Mouse (Mus musculus) thymus, adult 2 months (tissue): ENCODE results near the gene Fads1. TPM values are rescaled to one million over a fixed set of nuclear protein-coding genes. Genes with fewer than 3 reads are reported as not detected.

Experiments used
- DNase-seq: peaks from one replicate; pipeline ENCODE4 v3.0.0; 2021
- H3K27ac ChIP-seq: fragments of 200-500 bp; 2 replicates; pipeline ENCODE4 v1.5.1; 2012; ENCODE audit warnings: low read length, control low read depth; ENCODE audit not compliant: control insufficient read depth, insufficient read depth
- H3K27me3 ChIP-seq: fragments of 200-500 bp; 2 replicates; pipeline ENCODE4 v1.6.1; 2012; ENCODE audit warnings: mild to moderate bottlenecking, low read length, moderate library complexity, mixed read lengths; ENCODE audit not compliant: control insufficient read depth, insufficient read depth
- H3K36me3 ChIP-seq: fragments of 200-500 bp; 2 replicates; pipeline ENCODE4 v1.6.1; 2012; ENCODE audit warnings: mild to moderate bottlenecking, low read length, moderate library complexity; ENCODE audit not compliant: control insufficient read depth, insufficient read depth
- H3K4me1 ChIP-seq: fragments of 200-500 bp; replicated peaks from 2 replicates; pipeline ENCODE4 v1.6.1; 2012; ENCODE audit warnings: low read length; ENCODE audit not compliant: control insufficient read depth, insufficient read depth
- H3K4me3 ChIP-seq: fragments of 200-500 bp; 2 replicates; pipeline ENCODE4 v1.5.1; 2012; ENCODE audit warnings: mild to moderate bottlenecking, low read length, control low read depth, moderate library complexity; ENCODE audit not compliant: control insufficient read depth, insufficient read depth
- CTCF ChIP-seq: fragments of 200-500 bp; IDR thresholded peaks from 2 replicates; pipeline ENCODE4 v1.5.1; 2012; ENCODE audit warnings: mild to moderate bottlenecking, control low read depth, low read length, moderate library complexity, borderline replicate concordance; ENCODE audit not compliant: control insufficient read depth, poor library complexity, insufficient read depth; ENCODE audit errors: extremely low read depth
- POLR2A ChIP-seq: fragments of 200-500 bp; IDR thresholded peaks from 2 replicates; pipeline ENCODE4 v1.6.1; 2012; ENCODE audit warnings: mild to moderate bottlenecking, low read length, control low read depth, moderate library complexity; ENCODE audit not compliant: control insufficient read depth, poor library complexity, insufficient read depth; ENCODE audit errors: extremely low read depth
- WGBS: fragments of 180-500 bp; shearing (Covaris S2); methylation state at CpG from one replicate; pipeline ENCODE4 v1.1.7; 2018; 5-methylcytosine and 5-hydroxymethylcytosine counted together
- polyA plus RNA-seq: library from polyadenylated mRNA; depleted of rRNA; stranded (reverse); fragments of >200 nt; gene quantifications from 2 replicates; pipeline ENCODE4 v1.2.3, GENCODE M21; 2012

Fads1 gene
- polyA plus RNA-seq, 1 experiment = 51.4 TPM

- Histone ChIP-seq H3K4me3 (no peak overlapping the region), H3K36me3 (no peaks in the 10 kb centered on the region), H3K4me1 (0 out of 2 replicates have a peak, but pooled peaks cover 3% of the 10 kb centered on the region), H3K27me3 (no peaks in the 10 kb centered on the region), H3K27ac (no peak overlapping the region)
- DNase-seq = no peak
- TF ChIP-seq CTCF (no peak), POLR2A (no peak)
- 94% methylated on average over 4 of the region's 4 CpGs for WGBS
These were observed 7.7 kb upstream of the Fads1 start for GRCm38 (mm10) chr19:10174956-10175355.

- 0 out of 2 replicates have a peak, but pooled peaks cover 3% of the 10 kb centered on the region for H3K4me1 ChIP-seq
- WGBS = 100% methylated on average over 1 of the region's 1 CpGs
- TF ChIP-seq CTCF (no peak), POLR2A (no peak)
- no peaks in the 10 kb centered on the region for H3K36me3 ChIP-seq
- no peak overlapping the region for H3K4me3 ChIP-seq
- H3K27me3 ChIP-seq = no peaks in the 10 kb centered on the region
- no peak for DNase-seq
- no peak overlapping the region for H3K27ac ChIP-seq
These were observed 6.2 kb upstream of the Fads1 start for GRCm38 (mm10) chr19:10176477-10176876.

DNA sequence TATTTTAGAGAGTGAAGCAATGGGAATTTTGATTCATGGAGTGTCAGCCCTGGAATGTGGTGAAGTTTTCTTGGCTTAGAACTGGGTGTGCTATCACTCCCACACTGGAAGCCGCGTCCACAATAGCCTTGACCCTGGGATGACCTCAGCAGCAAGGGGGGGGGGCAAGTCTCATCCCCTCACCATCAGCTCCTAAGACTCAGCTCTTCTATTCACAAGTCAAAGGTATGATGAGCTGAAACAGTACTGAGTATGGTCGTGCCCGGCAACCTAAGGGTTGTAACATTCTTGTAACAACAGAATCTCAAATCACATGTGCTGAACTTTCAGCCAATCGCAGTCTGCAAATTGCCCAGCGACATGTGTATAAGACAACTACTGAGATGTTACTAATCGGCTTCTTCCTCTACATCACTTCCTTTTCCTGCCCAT, 5.7 kb upstream of the Fads1 start:
- WGBS = 57% methylated on average over 7 of the region's 7 CpGs
- TF ChIP-seq POLR2A (no peak), CTCF (no peak)
- Histone ChIP-seq H3K4me1 (0 out of 2 replicates have a peak, but pooled peaks cover 3% of the 10 kb centered on the region), H3K4me3 (no peak overlapping the region), H3K27me3 (no peaks in the 10 kb centered on the region), H3K27ac (no peak overlapping the region), H3K36me3 (no peaks in the 10 kb centered on the region)
- no peak for DNase-seq

DNA sequence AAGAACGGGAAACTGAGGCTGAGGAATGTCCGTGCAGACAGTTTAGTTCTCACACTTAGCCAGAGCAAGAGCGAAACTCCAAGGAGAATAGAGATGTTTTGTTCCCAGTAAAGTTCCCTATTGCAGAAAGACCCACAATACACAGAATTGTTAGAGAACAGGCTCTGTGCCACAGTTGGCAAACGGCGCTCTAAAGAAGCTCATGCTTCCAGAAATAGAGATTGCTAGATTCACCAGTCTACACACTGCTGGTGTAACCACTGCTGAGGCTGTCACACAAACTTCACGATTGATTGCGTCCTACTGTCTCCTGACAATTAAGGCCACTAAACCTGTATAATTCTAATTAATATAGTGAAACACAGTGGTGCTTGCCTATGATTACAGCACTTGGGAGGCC, 1.5 kb upstream of the Fads1 start:
- Histone ChIP-seq H3K4me1 (peaks cover 11% of the 10 kb centered on the region), H3K36me3 (no peaks in the 10 kb centered on the region), H3K4me3 (no peak overlapping the region), H3K27ac (no peak overlapping the region), H3K27me3 (no peaks in the 10 kb centered on the region)
- TF ChIP-seq CTCF = no peak
- DNase-seq = no peak
- 94% methylated on average over 7 of the region's 7 CpGs for WGBS

DNA sequence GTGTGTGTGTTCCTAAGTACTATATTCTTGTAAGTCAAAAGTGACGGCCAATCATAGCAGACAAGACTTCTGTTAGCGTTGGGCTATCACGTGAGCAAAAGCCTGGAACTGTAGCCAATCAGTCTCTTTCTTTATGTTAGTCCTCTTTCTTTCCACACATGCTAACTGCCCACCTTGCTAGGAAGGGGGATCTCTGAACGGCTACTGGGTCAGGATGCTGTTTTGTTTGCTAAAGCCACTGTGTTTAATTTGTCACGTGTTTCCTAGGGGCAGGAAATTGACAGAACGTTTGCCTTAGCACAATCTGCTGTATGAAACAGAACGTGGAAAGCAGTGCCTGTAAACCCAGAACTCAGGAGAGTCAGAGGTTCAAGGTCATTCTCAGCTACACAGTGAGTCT, 546 bp upstream of the Fads1 start:
- 36% methylated on average over 7 of the region's 7 CpGs for WGBS
- no peaks in the 10 kb centered on the region for H3K36me3 ChIP-seq
- TF ChIP-seq POLR2A (no peak), CTCF (no peak)
- no peak for DNase-seq
- peaks cover 11% of the 10 kb centered on the region for H3K4me1 ChIP-seq
- peak overlapping the region; percentile 8; the same call in 1 of the 2 replicates for H3K4me3 ChIP-seq
- no peaks in the 10 kb centered on the region for H3K27me3 ChIP-seq
- no peak overlapping the region for H3K27ac ChIP-seq

DNA sequence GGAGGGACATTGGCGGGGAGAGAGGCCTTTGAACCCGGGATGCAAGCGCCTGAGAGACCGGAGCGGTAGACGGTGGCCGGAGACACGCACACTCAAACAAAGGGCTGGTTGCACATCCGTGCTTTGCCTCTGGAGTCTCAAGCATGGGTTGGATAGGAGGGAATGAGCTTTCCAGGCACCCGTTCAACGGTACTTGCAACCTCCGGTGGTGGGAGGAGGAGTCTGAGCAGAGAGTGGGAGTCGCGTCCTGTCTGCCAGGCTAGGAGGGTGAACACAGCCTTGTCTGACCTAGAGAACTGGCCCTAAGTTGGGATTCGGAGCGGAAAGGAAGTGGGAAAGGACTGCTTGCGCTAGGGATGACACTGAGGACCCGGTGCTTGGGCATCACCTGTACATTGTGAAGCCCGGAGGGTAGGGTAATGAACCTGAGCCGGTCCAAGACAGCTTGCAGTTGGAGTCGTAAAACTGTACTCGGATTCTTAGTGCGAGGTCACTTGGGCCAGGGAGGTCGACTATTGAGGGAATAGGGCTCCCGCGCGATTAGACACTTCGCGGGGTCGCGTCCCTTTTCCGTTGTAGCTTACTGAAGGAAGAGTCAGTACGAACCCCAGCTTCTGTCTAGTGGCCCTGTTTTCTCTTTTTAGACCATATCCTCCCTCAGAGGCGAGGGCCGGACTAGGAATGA, 753 bp downstream of the Fads1 start:
- peak overlapping the region; percentile 86 for H3K4me3 ChIP-seq
- 4% methylated on average over 35 of the region's 35 CpGs for WGBS
- H3K27me3 ChIP-seq = no peaks in the 10 kb centered on the region
- TF ChIP-seq CTCF = no peak
- H3K36me3 ChIP-seq = no peaks in the 10 kb centered on the region
- peaks cover 11% of the 10 kb centered on the region for H3K4me1 ChIP-seq
- H3K27ac ChIP-seq = no peak overlapping the region
- DNase-seq = peak; percentile 50

DNA sequence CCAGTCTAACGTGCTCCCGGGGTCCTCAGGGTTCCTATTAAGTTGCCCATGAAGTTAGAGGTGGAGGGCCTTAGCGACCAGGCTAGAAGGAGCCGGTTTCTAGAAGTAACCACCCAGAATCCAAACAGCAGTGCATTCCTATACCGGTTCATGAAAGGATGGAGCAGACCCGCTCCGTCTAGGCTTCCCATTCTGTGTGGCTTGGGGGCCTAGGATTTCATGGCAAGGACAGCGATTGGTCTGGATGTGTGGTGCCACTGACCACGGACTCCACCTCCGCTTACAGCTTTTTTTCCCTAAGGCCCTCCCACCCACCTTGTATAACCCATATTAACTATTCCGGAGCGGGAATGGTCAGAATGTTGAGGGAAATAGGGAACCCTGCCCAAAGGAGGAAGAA, 1.4 kb downstream of the Fads1 start:
- 0 out of 2 replicates have a peak, but pooled peaks cover 3% of the 10 kb centered on the region for H3K36me3 ChIP-seq
- no peak for TF ChIP-seq POLR2A
- TF ChIP-seq CTCF = no peak
- DNase-seq = no peak
- no peaks in the 10 kb centered on the region for H3K27me3 ChIP-seq
- no peak overlapping the region for H3K27ac ChIP-seq
- 75% methylated on average over 12 of the region's 12 CpGs for WGBS
- no peak overlapping the region for H3K4me3 ChIP-seq
- H3K4me1 ChIP-seq = peaks cover 11% of the 10 kb centered on the region
